Mouse (Mus musculus): ENCODE data around the gene Cdhr1. TPM values are rescaled to one million over a fixed set of nuclear protein-coding genes. Genes with fewer than 3 reads are reported as not detected.

Gene Cdhr1
- total and polyA plus RNA-seq, 2 experiments from 2014 or later: 0.11 TPM; not detected in 1

- Histone ChIP-seq H3K36me3 (replicated peaks; ENCODE audit: control insufficient read depth, insufficient read depth, low read length) (no peaks in the 10 kb centered on the region), H3K9ac (replicated peaks; ENCODE audit: low read depth, low read length) (no peak overlapping the region), H3K27ac (ENCODE audit: low read depth) (no peak overlapping the region), H3K4me1 (ENCODE audit: control insufficient read depth, insufficient read depth) (no peaks in the 10 kb centered on the region), H3K4me3 (ENCODE audit: low read depth, low read length) (no peak overlapping the region), H3K27me3 (ENCODE audit: control insufficient read depth, insufficient read depth, low read length) (no peaks in the 10 kb centered on the region), H3K9me3 (replicated peaks; ENCODE audit: control insufficient read depth, low read length) (no peaks in the 10 kb centered on the region), H3K4me2 (ENCODE audit: low read depth, low read length) (no peak overlapping the region)
- 60% methylated on average over 1 of the region's 1 CpGs for WGBS
- ATAC-seq (ENCODE audit: insufficient read depth, low read depth) (no peak), DNase-seq (ENCODE audit: low spot score) (no peak)
- TF ChIP-seq EP300 (IDR thresholded peaks at IDR 0.05; ENCODE audit: low read depth) (no peak), CTCF (IDR thresholded peaks at IDR 0.05; ENCODE audit: low read depth) (no peak)
These were observed 17.4 kb downstream of the Cdhr1 start for GRCm38 (mm10) chr14:37080724-37081123.

GRCm38 (mm10) chr14:37068516-37068915 is 29.6 kb downstream of the Cdhr1 start:
- Histone ChIP-seq H3K9ac (replicated peaks; ENCODE audit: low read depth, low read length) (no peak overlapping the region), H3K4me3 (ENCODE audit: low read depth, low read length) (no peak overlapping the region), H3K4me2 (ENCODE audit: low read depth, low read length) (no peak overlapping the region), H3K36me3 (replicated peaks; ENCODE audit: control insufficient read depth, insufficient read depth, low read length) (no peaks in the 10 kb centered on the region), H3K9me3 (replicated peaks; ENCODE audit: control insufficient read depth, low read length) (no peaks in the 10 kb centered on the region), H3K27ac (ENCODE audit: low read depth) (no peak overlapping the region), H3K27me3 (ENCODE audit: control insufficient read depth, insufficient read depth, low read length) (no peaks in the 10 kb centered on the region), H3K4me1 (ENCODE audit: control insufficient read depth, insufficient read depth) (no peaks in the 10 kb centered on the region)
- no peak for TF ChIP-seq EP300 (IDR thresholded peaks at IDR 0.05; ENCODE audit: low read depth)
- TF ChIP-seq CTCF (IDR thresholded peaks at IDR 0.05; ENCODE audit: low read depth): no peak
- ATAC-seq (ENCODE audit: insufficient read depth, low read depth) (no peak), DNase-seq (ENCODE audit: low spot score) (peak; percentile 40)
- 15% methylated on average over 9 of the region's 9 CpGs for WGBS

GRCm38 (mm10) chr14:37067629-37068028 is 30.5 kb downstream of the Cdhr1 start, which contains the start of gene Lrit2:
Lrit2 (plus strand) TSS chr14:37067929.
- no peaks in the 10 kb centered on the region for H3K9me3 ChIP-seq (replicated peaks; ENCODE audit: control insufficient read depth, low read length)
- H3K27me3 ChIP-seq (ENCODE audit: control insufficient read depth, insufficient read depth, low read length): no peaks in the 10 kb centered on the region
- TF ChIP-seq EP300 (IDR thresholded peaks at IDR 0.05; ENCODE audit: low read depth): no peak
- no peak for TF ChIP-seq CTCF (IDR thresholded peaks at IDR 0.05; ENCODE audit: low read depth)
- no peak within 1 kb of the TSS for H3K4me2 ChIP-seq (ENCODE audit: low read depth, low read length)
- no peaks in the 10 kb centered on the region for H3K36me3 ChIP-seq (replicated peaks; ENCODE audit: control insufficient read depth, insufficient read depth, low read length)
- H3K9ac ChIP-seq (replicated peaks; ENCODE audit: low read depth, low read length): no peak within 1 kb of the TSS
- ATAC-seq (ENCODE audit: insufficient read depth, low read depth) (no peak), DNase-seq (ENCODE audit: low spot score) (no peak)
- no peaks in the 10 kb centered on the region for H3K4me1 ChIP-seq (ENCODE audit: control insufficient read depth, insufficient read depth)
- H3K27ac ChIP-seq (ENCODE audit: low read depth): no peak within 1 kb of the TSS
- 62% methylated on average over 5 of the region's 5 CpGs for WGBS
- H3K4me3 ChIP-seq (ENCODE audit: low read depth, low read length): no peak within 1 kb of the TSS

GRCm38 (mm10) chr14:37066636-37067035 is 31.5 kb downstream of the Cdhr1 start:
- ATAC-seq (ENCODE audit: insufficient read depth, low read depth) (no peak), DNase-seq (ENCODE audit: low spot score) (no peak)
- WGBS: 32% methylated on average over 2 of the region's 2 CpGs
- Histone ChIP-seq H3K27ac (ENCODE audit: low read depth) (no peak overlapping the region), H3K9me3 (replicated peaks; ENCODE audit: control insufficient read depth, low read length) (no peaks in the 10 kb centered on the region), H3K4me3 (ENCODE audit: low read depth, low read length) (no peak overlapping the region), H3K4me2 (ENCODE audit: low read depth, low read length) (no peak overlapping the region), H3K4me1 (ENCODE audit: control insufficient read depth, insufficient read depth) (no peaks in the 10 kb centered on the region), H3K36me3 (replicated peaks; ENCODE audit: control insufficient read depth, insufficient read depth, low read length) (no peaks in the 10 kb centered on the region), H3K9ac (replicated peaks; ENCODE audit: low read depth, low read length) (no peak overlapping the region), H3K27me3 (ENCODE audit: control insufficient read depth, insufficient read depth, low read length) (no peaks in the 10 kb centered on the region)
- TF ChIP-seq CTCF (IDR thresholded peaks at IDR 0.05; ENCODE audit: low read depth): no peak
- no peak for TF ChIP-seq EP300 (IDR thresholded peaks at IDR 0.05; ENCODE audit: low read depth)

GRCm38 (mm10) chr14:37064849-37065248 is 33.3 kb downstream of the Cdhr1 start:
- ATAC-seq (ENCODE audit: insufficient read depth, low read depth) (no peak), DNase-seq (ENCODE audit: low spot score) (no peak)
- no peaks in the 10 kb centered on the region for H3K27me3 ChIP-seq (ENCODE audit: control insufficient read depth, insufficient read depth, low read length)
- H3K27ac ChIP-seq (ENCODE audit: low read depth): no peak overlapping the region
- no peak for TF ChIP-seq CTCF (IDR thresholded peaks at IDR 0.05; ENCODE audit: low read depth)
- no peak for TF ChIP-seq EP300 (IDR thresholded peaks at IDR 0.05; ENCODE audit: low read depth)
- no peak overlapping the region for H3K4me2 ChIP-seq (ENCODE audit: low read depth, low read length)
- no peaks in the 10 kb centered on the region for H3K4me1 ChIP-seq (ENCODE audit: control insufficient read depth, insufficient read depth)
- 36% methylated on average over 2 of the region's 2 CpGs for WGBS
- H3K9me3 ChIP-seq (replicated peaks; ENCODE audit: control insufficient read depth, low read length): no peaks in the 10 kb centered on the region
- H3K4me3 ChIP-seq (ENCODE audit: low read depth, low read length): no peak overlapping the region
- no peaks in the 10 kb centered on the region for H3K36me3 ChIP-seq (replicated peaks; ENCODE audit: control insufficient read depth, insufficient read depth, low read length)
- no peak overlapping the region for H3K9ac ChIP-seq (replicated peaks; ENCODE audit: low read depth, low read length)

- WGBS: 50% methylated on average over 1 of the region's 1 CpGs
- Histone ChIP-seq H3K9me3 (replicated peaks; ENCODE audit: control insufficient read depth, low read length) (no peaks in the 10 kb centered on the region), H3K4me2 (ENCODE audit: low read depth, low read length) (no peak within 1 kb of the TSS), H3K4me3 (ENCODE audit: low read depth, low read length) (no peak within 1 kb of the TSS), H3K9ac (replicated peaks; ENCODE audit: low read depth, low read length) (no peak within 1 kb of the TSS), H3K27ac (ENCODE audit: low read depth) (no peak within 1 kb of the TSS), H3K36me3 (replicated peaks; ENCODE audit: control insufficient read depth, insufficient read depth, low read length) (no peaks in the 10 kb centered on the region), H3K27me3 (ENCODE audit: control insufficient read depth, insufficient read depth, low read length) (no peaks in the 10 kb centered on the region), H3K4me1 (ENCODE audit: control insufficient read depth, insufficient read depth) (no peaks in the 10 kb centered on the region)
- DNase-seq (ENCODE audit: low spot score) (no peak), ATAC-seq (ENCODE audit: insufficient read depth, low read depth) (no peak)
- TF ChIP-seq EP300 (IDR thresholded peaks at IDR 0.05; ENCODE audit: low read depth): no peak
- TF ChIP-seq CTCF (IDR thresholded peaks at IDR 0.05; ENCODE audit: low read depth): no peak
These were observed 49.2 kb downstream of the Cdhr1 start, which contains the start of gene Rgr for GRCm38 (mm10) chr14:37048914-37049410. Rgr (minus strand) TSS chr14:37048964.

Measured in heart, postnatal 0 days (tissue).